ENCODE assay signal across 24 mouse cellular contexts in genomic region chr1:23999318-23999717, GRCm38 (mm10).
"Had no signal": no experiment of that assay in that cellular context is flagged by ENCODE, and none has a peak within 500 bp of the region (broad histone marks: within the 10 kb centered on the region; RNA-seq: fewer than 3 reads in every experiment).

No protein-coding gene starts in this region.

- H3K9me3 ChIP-seq: heart, embryonic 10.5 days; heart, embryonic 12.5 days; hindbrain, embryonic 13.5 days; intestine, embryonic 15.5 days; limb, embryonic 13.5 days; limb, embryonic 15.5 days; liver, embryonic 13.5 days; liver, embryonic 15.5 days had no signal

- H3K4me1 ChIP-seq: heart, embryonic 12.5 days; intestine, embryonic 15.5 days had no signal

- H3K27ac ChIP-seq: gastrocnemius, adult 2 months; heart, embryonic 10.5 days; hindbrain, embryonic 13.5 days; intestine, embryonic 15.5 days; layer of hippocampus, adult 2 months; limb, embryonic 13.5 days; limb, embryonic 15.5 days; liver, embryonic 13.5 days; liver, embryonic 15.5 days had no signal

- H3K4me3 ChIP-seq: gastrocnemius, adult 2 months; heart, embryonic 10.5 days; heart, embryonic 12.5 days; hindbrain, embryonic 13.5 days; intestine, embryonic 15.5 days; layer of hippocampus, adult 2 months; limb, embryonic 13.5 days; limb, embryonic 15.5 days; liver, embryonic 13.5 days; liver, embryonic 15.5 days had no signal

- H3K4me2 ChIP-seq: heart, embryonic 12.5 days; hindbrain, embryonic 13.5 days; intestine, embryonic 15.5 days; limb, embryonic 13.5 days; limb, embryonic 15.5 days; liver, embryonic 13.5 days; liver, embryonic 15.5 days had no signal

- ATAC-seq: hindbrain, embryonic 16.5 days; intestine, embryonic 15.5 days; intestine, postnatal 0 days had no signal

- H3K9ac ChIP-seq: heart, embryonic 12.5 days; hindbrain, embryonic 13.5 days; intestine, embryonic 15.5 days; limb, embryonic 13.5 days; limb, embryonic 15.5 days; liver, embryonic 13.5 days; liver, embryonic 15.5 days had no signal

- DNase-seq: gastrocnemius, adult 2 months; gastrocnemius, postnatal 10 days; gastrocnemius, postnatal 25 days; heart, adult 18-20 months; heart, postnatal 10 days; heart, postnatal 4 days; kidney, adult 18-20 months; kidney, adult 8-10 months; kidney, postnatal 10 days; kidney, postnatal 25 days; kidney, postnatal 4 days; layer of hippocampus, postnatal 36 days; left cerebral cortex, postnatal 4 days; liver, embryonic 13.5 days had no signal

- H3K27me3 ChIP-seq: heart, embryonic 12.5 days; hindbrain, embryonic 13.5 days; intestine, embryonic 15.5 days; limb, embryonic 13.5 days; limb, embryonic 15.5 days; liver, embryonic 13.5 days; liver, embryonic 15.5 days had no signal
